Mouse (Mus musculus): ENCODE data around the gene Tubb2a. TPM values are rescaled to one million over a fixed set of nuclear protein-coding genes. Genes with fewer than 3 reads are reported as not detected.

Gene Tubb2a
- polyA plus RNA-seq, 1 experiment from 2014 or later: 2,016 TPM

DNA sequence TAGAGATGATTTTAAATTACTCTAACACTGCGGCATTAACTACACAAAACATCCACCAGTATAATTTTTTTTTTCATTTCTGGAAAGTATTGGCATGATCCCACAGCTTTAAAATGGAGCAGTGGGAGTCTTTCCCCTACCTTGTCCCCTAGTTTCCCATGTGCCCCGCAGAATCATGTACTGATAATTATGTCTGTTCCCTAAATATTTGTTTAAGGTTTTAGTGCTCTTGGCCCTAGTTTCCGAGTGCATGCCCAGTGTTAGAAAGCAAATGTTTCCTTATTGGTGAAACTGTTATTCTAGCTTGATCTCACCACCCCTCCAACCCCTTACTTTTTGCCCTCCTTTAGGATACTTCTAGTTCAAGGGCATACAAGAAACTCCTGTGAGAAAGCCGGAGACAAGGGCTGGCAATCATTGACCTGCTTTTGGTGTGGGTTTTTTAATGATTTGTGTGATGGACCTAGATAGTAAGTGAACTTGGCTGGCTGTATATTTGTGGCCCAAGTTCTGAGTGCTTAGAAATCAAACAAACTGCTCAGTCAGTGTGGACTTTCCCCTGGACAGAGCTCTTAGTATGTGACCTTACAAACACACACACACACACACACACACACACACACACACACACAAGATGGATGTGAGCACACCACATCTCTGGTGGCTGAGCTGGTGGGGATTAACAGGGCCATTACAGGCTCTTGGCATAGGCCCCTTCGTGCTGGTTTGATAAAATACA, 32.1 kb downstream of the Tubb2a start:
- no peak for ATAC-seq (ENCODE audit: low read depth)

DNA sequence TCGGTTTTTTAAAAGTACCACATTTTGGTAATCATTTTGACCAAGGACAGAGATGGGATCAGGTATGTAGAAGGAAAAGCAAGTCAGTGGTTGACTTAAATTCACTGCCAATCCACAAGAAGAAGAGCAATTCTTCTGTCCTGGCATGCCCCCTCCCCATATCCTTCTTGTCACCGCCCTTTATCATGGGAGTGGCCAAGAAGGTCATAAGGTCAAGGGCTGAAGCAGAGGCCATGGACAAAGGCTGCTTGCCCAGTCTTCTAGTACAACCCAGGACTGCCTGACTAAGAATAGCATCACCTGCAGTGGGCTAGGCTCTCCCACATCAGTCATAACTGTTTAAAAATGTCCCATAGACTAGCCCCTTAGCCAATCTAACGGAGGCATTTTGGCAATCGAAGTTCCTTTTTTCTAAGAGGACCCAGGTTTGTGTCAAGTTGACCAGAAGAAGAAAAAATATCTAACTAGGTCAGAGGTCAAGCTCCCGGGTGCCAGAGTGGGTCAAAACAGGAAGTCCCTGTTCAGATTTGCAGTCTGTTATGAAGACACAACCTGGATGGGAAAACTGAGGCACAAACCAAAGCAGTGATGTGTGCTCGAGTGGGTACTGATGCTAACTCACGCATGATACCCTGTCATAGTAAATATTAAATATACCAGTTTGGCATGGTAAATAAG, 34.0 kb downstream of the Tubb2a start:
- 76% methylated on average over 7 of the region's 7 CpGs for WGBS
- Histone ChIP-seq H3K36me3 (peaks cover 14% of the 10 kb centered on the region), H3K4me3 (no peak overlapping the region), H3K9ac (no peak overlapping the region), H3K4me2 (no peak overlapping the region), H3K27ac (replicated peaks) (no peak overlapping the region), H3K4me1 (replicated peaks) (peaks cover 12% of the 10 kb centered on the region), H3K9me3 (0 out of 2 replicates have a peak, but pooled peaks cover 4% of the 10 kb centered on the region), H3K27me3 (no peaks in the 10 kb centered on the region)
- ATAC-seq (ENCODE audit: low read depth): no peak

More for the DNA sequence above, 32.1 kb downstream of the Tubb2a start:
- H3K9me3 ChIP-seq: no peaks in the 10 kb centered on the region
- H3K9ac ChIP-seq: no peak overlapping the region
- whole genome bisulfite sequencing: 64% methylated on average over 5 of the region's 5 CpGs
- H3K36me3 ChIP-seq: peaks cover 24% of the 10 kb centered on the region
- no peaks in the 10 kb centered on the region for H3K27me3 ChIP-seq
- H3K4me1 ChIP-seq (replicated peaks): peaks cover 9% of the 10 kb centered on the region
- H3K4me3 ChIP-seq: no peak overlapping the region
- no peak overlapping the region for H3K27ac ChIP-seq (replicated peaks)
- no peak overlapping the region for H3K4me2 ChIP-seq

DNA sequence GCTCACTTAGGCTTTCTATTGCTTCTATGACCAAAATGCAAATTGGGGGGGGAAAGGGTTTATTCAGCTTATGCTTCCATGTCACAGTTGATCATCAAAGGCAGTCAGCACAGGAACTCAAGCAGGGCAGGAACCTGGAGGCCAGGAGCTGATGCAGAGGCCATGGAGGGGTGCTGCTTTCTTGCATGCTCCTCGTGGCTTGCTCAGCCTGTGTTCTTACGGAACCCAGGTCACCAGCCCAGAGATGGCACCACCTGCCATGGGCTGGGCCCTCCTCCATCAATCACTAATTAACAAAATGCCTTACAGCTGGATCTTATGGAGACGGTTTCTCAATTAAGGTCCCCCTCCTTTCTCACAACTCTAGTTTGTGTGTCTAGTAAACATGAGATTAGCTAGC, 37.7 kb downstream of the Tubb2a start:
- H3K4me2 ChIP-seq: no peak overlapping the region
- 88% methylated on average over 3 of the region's 3 CpGs for WGBS
- no peaks in the 10 kb centered on the region for H3K36me3 ChIP-seq
- no peak for ATAC-seq (ENCODE audit: low read depth)
- no peaks in the 10 kb centered on the region for H3K27me3 ChIP-seq
- no peak overlapping the region for H3K4me3 ChIP-seq
- H3K9ac ChIP-seq: no peak overlapping the region
- H3K4me1 ChIP-seq (replicated peaks): peaks cover 25% of the 10 kb centered on the region
- H3K27ac ChIP-seq (replicated peaks): no peak overlapping the region
- 0 out of 2 replicates have a peak, but pooled peaks cover 4% of the 10 kb centered on the region for H3K9me3 ChIP-seq

DNA sequence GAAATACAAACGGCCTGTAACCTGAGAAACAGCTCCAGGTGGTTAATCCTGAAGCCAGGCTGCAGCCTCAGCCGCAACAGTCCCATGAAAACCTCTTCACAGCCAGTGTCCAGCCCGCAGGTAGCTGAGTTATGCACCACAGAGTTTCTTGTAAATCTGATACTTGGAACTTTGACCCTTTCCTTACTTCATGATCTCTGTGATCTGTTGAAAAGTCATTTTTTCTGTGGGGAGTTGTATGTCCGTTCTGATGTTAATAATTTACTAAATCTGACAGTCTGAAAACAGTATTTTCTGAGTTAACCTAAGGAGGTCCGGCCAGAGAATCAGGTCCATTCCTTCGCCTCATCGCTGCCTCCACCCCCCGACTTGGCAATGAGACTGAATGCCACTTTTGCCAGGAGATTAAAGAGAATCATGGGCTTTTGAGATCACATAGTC, 38.9 kb downstream of the Tubb2a start:
- no peak overlapping the region for H3K27ac ChIP-seq (replicated peaks)
- peaks cover 25% of the 10 kb centered on the region for H3K4me1 ChIP-seq (replicated peaks)
- H3K9ac ChIP-seq: peak overlapping the region; percentile 86; the same call in 1 of the 2 replicates
- peak overlapping the region; percentile 68 for H3K4me2 ChIP-seq
- no peaks in the 10 kb centered on the region for H3K27me3 ChIP-seq
- ATAC-seq (ENCODE audit: low read depth): no peak
- H3K9me3 ChIP-seq: 0 out of 2 replicates have a peak, but pooled peaks cover 4% of the 10 kb centered on the region
- H3K36me3 ChIP-seq: 0 out of 2 replicates have a peak, but pooled peaks cover 2% of the 10 kb centered on the region
- 47% methylated on average over 8 of the region's 8 CpGs for WGBS
- H3K4me3 ChIP-seq: peak overlapping the region; percentile 71

DNA sequence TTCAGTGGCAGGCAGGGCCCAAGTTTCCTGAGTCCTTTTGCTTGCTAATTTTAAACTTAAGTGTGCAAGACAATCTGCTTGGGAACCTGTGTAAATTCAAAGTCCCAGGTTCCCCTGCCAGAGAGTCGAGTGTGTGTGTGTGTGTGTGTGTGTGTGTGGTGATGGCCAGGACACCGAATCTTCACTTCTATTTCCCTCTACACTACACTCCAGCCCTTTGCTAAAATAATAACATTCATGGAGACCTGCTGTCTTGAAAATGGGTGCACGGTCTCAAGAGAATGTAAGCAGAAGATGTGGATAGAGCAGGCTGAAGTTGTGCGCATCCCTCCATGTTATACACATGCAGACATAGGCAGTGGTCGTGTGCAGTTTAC, 39.8 kb downstream of the Tubb2a start:
- H3K4me1 ChIP-seq (replicated peaks): peaks cover 25% of the 10 kb centered on the region
- peak overlapping the region; percentile 71 for H3K4me3 ChIP-seq
- 0 out of 2 replicates have a peak, but pooled peaks cover 4% of the 10 kb centered on the region for H3K9me3 ChIP-seq
- ATAC-seq (ENCODE audit: low read depth): peak; percentile 21; the same call in 1 of the 2 replicates
- peak overlapping the region; percentile 68 for H3K4me2 ChIP-seq
- H3K27ac ChIP-seq (replicated peaks): peak overlapping the region; percentile 88
- 48% methylated on average over 5 of the region's 5 CpGs for WGBS
- H3K36me3 ChIP-seq: peaks cover 10% of the 10 kb centered on the region; the same call in 1 of the 2 replicates
- H3K27me3 ChIP-seq: no peaks in the 10 kb centered on the region
- H3K9ac ChIP-seq: peak overlapping the region; percentile 86

DNA sequence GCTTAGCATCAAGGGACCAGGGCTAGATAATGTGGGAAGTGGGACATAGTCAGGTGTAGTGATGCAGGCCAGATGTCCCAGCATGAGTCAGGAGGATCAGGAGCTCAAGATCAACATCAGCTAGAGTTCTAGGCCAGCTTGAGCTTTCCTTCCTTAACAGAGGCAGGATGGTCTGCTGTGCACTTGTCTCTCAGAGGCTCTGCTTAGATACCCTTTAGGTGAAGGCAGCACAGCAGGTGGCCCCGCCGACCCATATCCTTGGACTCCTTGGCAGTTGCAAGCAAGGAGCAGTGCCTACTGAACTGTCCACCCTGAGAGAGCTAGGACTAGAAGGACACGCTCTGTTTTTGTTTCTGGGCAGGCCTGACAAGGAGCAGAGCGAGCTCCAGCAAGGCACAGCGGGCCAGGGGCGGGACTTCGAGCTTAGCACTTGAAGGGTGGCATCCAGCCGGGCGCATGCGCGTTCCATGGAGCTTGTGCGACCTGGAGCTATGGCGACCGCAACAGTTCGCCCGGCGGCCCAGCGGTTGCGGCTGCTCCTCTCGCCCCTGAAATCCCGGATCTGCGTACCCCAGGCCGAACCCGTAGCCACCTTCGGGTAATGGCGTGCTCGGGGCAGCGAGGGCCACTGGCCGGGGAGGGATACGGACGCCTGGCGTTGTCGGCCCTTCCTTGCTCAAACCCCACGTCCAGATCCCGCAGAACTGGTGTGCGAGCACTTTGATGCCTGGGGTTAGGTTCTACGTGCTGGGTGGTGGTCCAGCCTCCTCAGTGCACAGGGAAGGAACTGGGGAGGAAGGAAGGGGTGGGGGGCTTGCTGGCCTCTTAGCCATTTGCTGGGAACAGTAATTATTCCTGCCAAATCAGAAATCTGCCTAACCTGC, 40.4 kb downstream of the Tubb2a start, which contains the start of gene Bphl:
Gene Bphl, plus strand, starts transcription at position 426 of the 884 bp plus-strand sequence.
- H3K4me2 ChIP-seq: peak within 1 kb of the TSS; percentile 68
- peaks cover 23% of the 10 kb centered on the region for H3K4me1 ChIP-seq (replicated peaks)
- no peaks in the 10 kb centered on the region for H3K27me3 ChIP-seq
- H3K27ac ChIP-seq (replicated peaks): peak within 1 kb of the TSS; percentile 88
- ATAC-seq (ENCODE audit: low read depth): peak; percentile 96
- peak within 1 kb of the TSS; percentile 86 for H3K9ac ChIP-seq
- peak within 1 kb of the TSS; percentile 71 for H3K4me3 ChIP-seq
- 0 out of 2 replicates have a peak, but pooled peaks cover 4% of the 10 kb centered on the region for H3K9me3 ChIP-seq
- WGBS: under 1% methylated on average over 37 of the region's 37 CpGs
- peaks cover 16% of the 10 kb centered on the region for H3K36me3 ChIP-seq

DNA sequence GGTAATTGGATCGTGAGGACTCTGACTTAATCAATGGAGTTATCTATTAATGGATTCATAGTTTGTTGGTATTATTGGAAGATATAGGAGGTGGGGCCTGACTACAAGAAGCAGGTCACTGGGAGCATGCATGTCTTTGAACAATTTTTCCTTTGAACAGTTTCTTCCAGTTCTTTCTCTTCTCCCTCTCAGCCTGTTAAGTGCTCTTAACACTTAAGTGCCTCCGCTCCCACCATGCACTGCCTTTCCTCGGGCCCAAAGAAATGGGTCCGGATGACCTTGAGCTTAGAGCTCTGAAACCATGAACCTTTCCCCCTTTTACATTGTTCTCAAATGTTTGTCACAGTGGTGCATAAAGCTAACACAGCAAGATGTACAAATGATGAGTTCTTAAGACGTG, 41.1 kb downstream of the Tubb2a start:
- Histone ChIP-seq H3K4me1 (replicated peaks) (peaks cover 21% of the 10 kb centered on the region), H3K4me3 (0 out of 2 replicates have a peak overlapping the region, but pooled peaks have one; percentile 71), H3K9me3 (0 out of 2 replicates have a peak, but pooled peaks cover 4% of the 10 kb centered on the region), H3K9ac (peak overlapping the region; percentile 86), H3K4me2 (no peak overlapping the region; the same call in 1 of the 2 replicates), H3K27ac (replicated peaks) (peak overlapping the region; percentile 88), H3K36me3 (peaks cover 17% of the 10 kb centered on the region), H3K27me3 (no peaks in the 10 kb centered on the region)
- peak; percentile 4 for ATAC-seq (ENCODE audit: low read depth)
- WGBS: 80% methylated on average over 5 of the region's 5 CpGs

DNA sequence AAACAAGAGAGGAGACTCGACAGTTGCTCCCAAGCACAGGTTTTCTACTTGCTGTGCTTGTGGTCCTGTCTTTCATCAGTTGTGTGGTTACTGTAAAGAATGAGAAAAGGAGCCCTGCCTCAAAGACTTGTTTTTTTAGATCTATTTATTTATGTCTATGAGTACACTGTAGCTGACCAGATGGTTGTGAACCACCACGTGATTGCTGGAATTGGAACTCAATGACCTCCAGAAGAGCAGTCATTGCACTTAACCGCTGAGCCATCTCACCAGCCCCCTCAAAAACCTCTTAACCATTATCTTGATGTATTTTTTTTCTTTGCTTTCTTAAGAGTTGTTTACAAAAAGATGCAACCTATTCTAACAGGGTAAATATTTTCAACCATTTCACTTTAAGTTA, 42.4 kb downstream of the Tubb2a start:
- no peak overlapping the region for H3K4me3 ChIP-seq
- no peak overlapping the region for H3K4me2 ChIP-seq
- peaks cover 21% of the 10 kb centered on the region for H3K4me1 ChIP-seq (replicated peaks)
- no peak overlapping the region for H3K27ac ChIP-seq (replicated peaks)
- H3K27me3 ChIP-seq: no peaks in the 10 kb centered on the region
- H3K36me3 ChIP-seq: peaks cover 27% of the 10 kb centered on the region
- 88% methylated on average over 3 of the region's 3 CpGs for WGBS
- 0 out of 2 replicates have a peak, but pooled peaks cover 4% of the 10 kb centered on the region for H3K9me3 ChIP-seq
- no peak for ATAC-seq (ENCODE audit: low read depth)
- no peak overlapping the region for H3K9ac ChIP-seq

DNA sequence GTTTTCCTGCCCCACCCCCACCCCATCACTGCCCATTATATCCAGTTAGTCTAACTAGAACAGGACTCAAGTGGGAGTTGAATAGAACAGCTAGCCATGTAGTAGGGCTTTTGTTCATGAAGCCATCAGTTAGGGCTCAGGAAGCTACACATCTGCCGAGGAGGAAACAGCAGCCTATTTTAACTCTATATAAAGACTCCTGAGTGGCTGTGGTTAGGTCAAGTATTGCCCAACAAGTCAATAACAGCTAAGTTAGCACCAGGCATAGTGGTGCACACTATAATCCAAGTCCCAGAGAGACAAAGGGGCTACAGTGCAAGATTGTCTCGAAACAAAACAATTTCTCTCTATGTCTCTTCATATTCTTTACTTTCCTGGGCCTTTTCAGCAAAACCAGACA, 45.8 kb downstream of the Tubb2a start:
- H3K4me3 ChIP-seq: no peak overlapping the region
- peaks cover 42% of the 10 kb centered on the region for H3K36me3 ChIP-seq
- H3K4me1 ChIP-seq (replicated peaks): peaks cover 4% of the 10 kb centered on the region
- 62% methylated on average over 2 of the region's 2 CpGs for WGBS
- no peak overlapping the region for H3K9ac ChIP-seq
- no peaks in the 10 kb centered on the region for H3K9me3 ChIP-seq
- no peak overlapping the region for H3K4me2 ChIP-seq
- no peaks in the 10 kb centered on the region for H3K27me3 ChIP-seq
- no peak overlapping the region for H3K27ac ChIP-seq (replicated peaks)
- no peak for ATAC-seq (ENCODE audit: low read depth)
